ENCODE assay signal across 15 mouse cellular contexts in genomic region chr10:59538063-59538462, GRCm38 (mm10).
DNase-seq lines count a peak whose midpoint lies in the region; ATAC-seq and TF ChIP-seq lines count a peak whose summit lies in the region.
"Had no signal": no experiment of that assay in that cellular context is flagged by ENCODE, and none has a peak within 500 bp of the region (broad histone marks: within the 10 kb centered on the region; RNA-seq: fewer than 3 reads in every experiment).

No protein-coding gene starts in this region.

- no peak overlapping the region for H3K9ac ChIP-seq in heart, embryonic 12.5 days
- H3K9ac ChIP-seq in midbrain, embryonic 13.5 days (replicated peaks): no peak overlapping the region
- no peak overlapping the region for H3K9ac ChIP-seq in forebrain, embryonic 16.5 days (replicated peaks; ENCODE audit: low read depth, low read length)
- H3K9ac ChIP-seq in stomach, postnatal 0 days (ENCODE audit: low read length): no peak overlapping the region
- H3K9ac ChIP-seq: embryonic facial prominence, embryonic 13.5 days; midbrain, embryonic 12.5 days; neural tube, embryonic 12.5 days had no signal

- H3K36me3 ChIP-seq in heart, embryonic 12.5 days: no peaks in the 10 kb centered on the region
- no peaks in the 10 kb centered on the region for H3K36me3 ChIP-seq in midbrain, embryonic 13.5 days
- H3K36me3 ChIP-seq in midbrain, embryonic 10.5 days: no peaks in the 10 kb centered on the region
- no peaks in the 10 kb centered on the region for H3K36me3 ChIP-seq in forebrain, embryonic 16.5 days (ENCODE audit: control insufficient read depth, insufficient read depth)
- H3K36me3 ChIP-seq in small intestine, adult 2 months (ENCODE audit: control insufficient read depth, insufficient read depth, low read length): peaks cover 5% of the 10 kb centered on the region
- no peaks in the 10 kb centered on the region for H3K36me3 ChIP-seq in stomach, postnatal 0 days (ENCODE audit: control insufficient read depth, insufficient read depth, low read length)
- H3K36me3 ChIP-seq: embryonic facial prominence, embryonic 13.5 days; midbrain, embryonic 12.5 days; neural tube, embryonic 12.5 days had no signal

- H3K4me1 ChIP-seq in heart, embryonic 12.5 days (replicated peaks): peaks cover 26% of the 10 kb centered on the region
- H3K4me1 ChIP-seq in midbrain, embryonic 13.5 days (replicated peaks): peaks cover 24% of the 10 kb centered on the region
- H3K4me1 ChIP-seq in midbrain, embryonic 10.5 days: peaks cover 32% of the 10 kb centered on the region
- H3K4me1 ChIP-seq in forebrain, embryonic 16.5 days (replicated peaks; ENCODE audit: control insufficient read depth, insufficient read depth, low read length): peaks cover 22% of the 10 kb centered on the region
- peaks cover 9% of the 10 kb centered on the region for H3K4me1 ChIP-seq in small intestine, adult 2 months (ENCODE audit: control insufficient read depth, insufficient read depth, insufficient read length, low read length)
- H3K4me1 ChIP-seq in stomach, postnatal 0 days (replicated peaks; ENCODE audit: control insufficient read depth, insufficient read depth): no peaks in the 10 kb centered on the region

- 90% methylated on average over 6 of the region's 6 CpGs for WGBS in heart, embryonic 12.5 days
- WGBS in midbrain, embryonic 13.5 days: 73% methylated on average over 6 of the region's 6 CpGs
- 87% methylated on average over 6 of the region's 6 CpGs for WGBS in midbrain, embryonic 10.5 days
- 20% methylated on average over 6 of the region's 6 CpGs for WGBS in forebrain, embryonic 16.5 days
- WGBS in small intestine, adult 2 months: 91% methylated on average over 6 of the region's 6 CpGs
- 84% methylated on average over 6 of the region's 6 CpGs for WGBS in stomach, postnatal 0 days

- TF ChIP-seq EP300 in stomach, postnatal 0 days (optimal IDR thresholded peaks at IDR 0.05): no peak

- no peak overlapping the region for H3K4me2 ChIP-seq in heart, embryonic 12.5 days
- H3K4me2 ChIP-seq in midbrain, embryonic 13.5 days (replicated peaks): no peak overlapping the region
- no peak overlapping the region for H3K4me2 ChIP-seq in forebrain, embryonic 16.5 days (ENCODE audit: low read length)
- no peak overlapping the region for H3K4me2 ChIP-seq in stomach, postnatal 0 days (replicated peaks; ENCODE audit: low read depth)

- no peak overlapping the region for H3K4me3 ChIP-seq in heart, embryonic 12.5 days
- H3K4me3 ChIP-seq in midbrain, embryonic 13.5 days (replicated peaks): no peak overlapping the region
- no peak overlapping the region for H3K4me3 ChIP-seq in midbrain, embryonic 10.5 days
- no peak overlapping the region for H3K4me3 ChIP-seq in forebrain, embryonic 16.5 days (replicated peaks; ENCODE audit: low read length)
- H3K4me3 ChIP-seq in small intestine, adult 2 months (ENCODE audit: low read depth, low read length): no peak overlapping the region
- no peak overlapping the region for H3K4me3 ChIP-seq in stomach, postnatal 0 days (ENCODE audit: low read depth, low read length)
- H3K4me3 ChIP-seq: embryonic facial prominence, embryonic 13.5 days; midbrain, embryonic 12.5 days; neural tube, embryonic 12.5 days had no signal

- no peaks in the 10 kb centered on the region; the same call in 1 of the 2 replicates for H3K9me3 ChIP-seq in heart, embryonic 12.5 days (replicated peaks)
- no peaks in the 10 kb centered on the region for H3K9me3 ChIP-seq in midbrain, embryonic 13.5 days
- no peaks in the 10 kb centered on the region for H3K9me3 ChIP-seq in midbrain, embryonic 10.5 days (replicated peaks)
- H3K9me3 ChIP-seq in forebrain, embryonic 16.5 days (ENCODE audit: control insufficient read depth, low read length): no peaks in the 10 kb centered on the region
- H3K9me3 ChIP-seq in stomach, postnatal 0 days (ENCODE audit: control insufficient read depth, low read length): no peaks in the 10 kb centered on the region
- H3K9me3 ChIP-seq: embryonic facial prominence, embryonic 13.5 days; midbrain, embryonic 12.5 days; neural tube, embryonic 12.5 days had no signal

- TF ChIP-seq POLR2A in small intestine, adult 2 months (IDR thresholded peaks at IDR 0.05; ENCODE audit: low read depth, low read length): no peak

- TF ChIP-seq CTCF in small intestine, adult 2 months (IDR thresholded peaks at IDR 0.05; ENCODE audit: extremely low read depth, insufficient read length, insufficient replicate concordance, low read depth, low read length): no peak
- no peak for TF ChIP-seq CTCF in stomach, postnatal 0 days (IDR thresholded peaks at IDR 0.05; ENCODE audit: low read depth)

- no peak for DNase-seq in heart, adult 8-10 months (ENCODE audit: low spot score)
- no peak for DNase-seq in midbrain, embryonic 10.5 days (ENCODE audit: low spot score)
- no peak for DNase-seq in stomach, postnatal 0 days (ENCODE audit: low spot score)
- DNase-seq: B cell, adult 2 months; cerebellum, adult 8-10 months; layer of hippocampus, postnatal 36 days; lung, adult 2 months had no signal

- peak overlapping the region; percentile 75; the same call in 1 of the 2 replicates for H3K27ac ChIP-seq in heart, embryonic 12.5 days (ENCODE audit: poor library complexity, severe bottlenecking)
- H3K27ac ChIP-seq in midbrain, embryonic 13.5 days: peak overlapping the region; percentile 16; the same call in 1 of the 2 replicates
- no peak overlapping the region for H3K27ac ChIP-seq in midbrain, embryonic 10.5 days (replicated peaks)
- peak overlapping the region; percentile 10; the same call in 1 of the 2 replicates for H3K27ac ChIP-seq in forebrain, embryonic 16.5 days (ENCODE audit: low read length)
- H3K27ac ChIP-seq in small intestine, adult 2 months (ENCODE audit: insufficient read depth, low read depth, low read length): peak overlapping the region; percentile 49; the same call in 1 of the 2 replicates
- no peak overlapping the region for H3K27ac ChIP-seq in stomach, postnatal 0 days (replicated peaks)
- H3K27ac ChIP-seq: embryonic facial prominence, embryonic 13.5 days; midbrain, embryonic 12.5 days; neural tube, embryonic 12.5 days had no signal

- H3K27me3 ChIP-seq in heart, embryonic 12.5 days (replicated peaks): no peaks in the 10 kb centered on the region
- no peaks in the 10 kb centered on the region for H3K27me3 ChIP-seq in midbrain, embryonic 13.5 days
- no peaks in the 10 kb centered on the region for H3K27me3 ChIP-seq in midbrain, embryonic 10.5 days (ENCODE audit: low read depth, poor library complexity, severe bottlenecking)
- no peaks in the 10 kb centered on the region for H3K27me3 ChIP-seq in forebrain, embryonic 16.5 days (replicated peaks; ENCODE audit: control insufficient read depth, insufficient read depth, low read length)
- H3K27me3 ChIP-seq in small intestine, adult 2 months (ENCODE audit: control insufficient read depth, insufficient read depth, low read length): no peaks in the 10 kb centered on the region
- no peaks in the 10 kb centered on the region for H3K27me3 ChIP-seq in stomach, postnatal 0 days (ENCODE audit: control insufficient read depth, insufficient read depth, low read length)
- H3K27me3 ChIP-seq: embryonic facial prominence, embryonic 13.5 days; midbrain, embryonic 12.5 days; neural tube, embryonic 12.5 days had no signal

- ATAC-seq in heart, embryonic 12.5 days (ENCODE audit: insufficient number of reproducible peaks, low FRiP score): no peak
- no peak for ATAC-seq in midbrain, embryonic 13.5 days
- peak; percentile 29 for ATAC-seq in forebrain, embryonic 16.5 days
- no peak for ATAC-seq in stomach, postnatal 0 days (ENCODE audit: low FRiP score, low TSS enrichment)
- ATAC-seq: inflammation-experienced regulatory T-cells, adult 6 months had no signal

Comparison
In these comparisons a context has a peak if more than half of its experiments do, and no peak if none do; other contexts are left out.
1. H3K27ac ChIP-seq: peak in heart, embryonic 12.5 days (single experiment), midbrain, embryonic 13.5 days (single experiment), forebrain, embryonic 16.5 days (single experiment) and small intestine, adult 2 months (single experiment); none in midbrain, embryonic 10.5 days (single experiment) and stomach, postnatal 0 days (single experiment).